Mouse (Mus musculus) midbrain, postnatal 0 days (tissue): Measurements from ENCODE around the gene Bax. TPM values are rescaled to one million over a fixed set of nuclear protein-coding genes. Genes with fewer than 3 reads are reported as not detected.
"Not testable (repeated sequence)": the region's sequence is repeated elsewhere in the genome, so short reads cannot be mapped to it uniquely, and the experiment has no call there.

ENCODE experiments used
- ATAC-seq: fragments of 200-750 bp; cut with Nextera tagmentation; 2 replicates; pipeline ENCODE4 v1.8.0; 2017; ENCODE audit warnings: moderate number of reproducible peaks, mild to moderate bottlenecking, moderate TSS enrichment, moderate library complexity; ENCODE audit not compliant: low FRiP score
- DNase-seq: peaks from one replicate; pipeline ENCODE4 v3.0.0-alpha.2; 2015; ENCODE audit warnings: low spot score
- H3K27ac ChIP-seq: fragments of 300-500 bp; sonication (generic); 2 replicates; pipeline ENCODE4 v1.5.1; 2014; ENCODE audit warnings: low read depth, mild to moderate bottlenecking, low read length, mixed read lengths
- H3K27me3 ChIP-seq: fragments of 300-500 bp; sonication (generic); 2 replicates; pipeline ENCODE4 v1.6.1; 2014; ENCODE audit warnings: low read length, control low read depth, mixed read lengths; ENCODE audit not compliant: insufficient read depth
- H3K36me3 ChIP-seq: fragments of 300-500 bp; sonication (generic); 2 replicates; pipeline ENCODE4 v1.6.1; 2014; ENCODE audit warnings: low read length, control low read depth, mixed read lengths; ENCODE audit not compliant: insufficient read depth
- H3K4me1 ChIP-seq: fragments of 300-500 bp; sonication (generic); 2 replicates; pipeline ENCODE4 v1.6.1; 2014; ENCODE audit warnings: mild to moderate bottlenecking, control low read depth, antibody characterized with exemption, low read length, mixed read lengths; ENCODE audit not compliant: insufficient read depth
- H3K4me2 ChIP-seq: fragments of 300-500 bp; sonication (generic); 2 replicates; pipeline ENCODE4 v1.6.1; 2014; ENCODE audit warnings: low read depth, mild to moderate bottlenecking, low read length, mixed read lengths; ENCODE audit not compliant: poor library complexity, severe bottlenecking
- H3K4me3 ChIP-seq: fragments of 300-500 bp; sonication (generic); 2 replicates; pipeline ENCODE4 v1.5.1; 2014; ENCODE audit warnings: low read depth, mild to moderate bottlenecking, low read length, moderate library complexity
- H3K9ac ChIP-seq: fragments of 300-500 bp; sonication (generic); replicated peaks from 2 replicates; pipeline ENCODE4 v1.6.1; 2014; ENCODE audit warnings: mild to moderate bottlenecking, low read length, moderate library complexity, mixed read lengths; ENCODE audit not compliant: poor library complexity, severe bottlenecking
- H3K9me3 ChIP-seq: fragments of 300-500 bp; sonication (generic); 2 replicates; pipeline ENCODE4 v1.6.1; 2016; ENCODE audit warnings: low read length, control low read depth
- CTCF ChIP-seq: IDR thresholded peaks from 2 replicates; pipeline ENCODE4 v1.5.1; 2016; ENCODE audit warnings: antibody characterized with exemption, mild to moderate bottlenecking
- WGBS: fragments of 180-500 bp; shearing (Covaris S2); extraction: QIAGEN DNeasy Blood & Tissue Kit; methylation state at CpG from one replicate; pipeline ENCODE4 v1.1.7; 2014; 5-methylcytosine and 5-hydroxymethylcytosine counted together
- polyA plus RNA-seq: library from polyadenylated mRNA; unstranded; fragments of >200 nt; fragmentation: Nextera tagmentation; extraction: Ambion mirVana; gene quantifications from 2 replicates; pipeline ENCODE4 v1.2.1, GENCODE M21; 2015
- total RNA-seq: library from RNA; depleted of rRNA; stranded (reverse); fragments of >200 nt; gene quantifications from 2 replicates; pipeline ENCODE4 v1.2.3, GENCODE M21; 2014

Gene Bax
- total and polyA plus RNA-seq, 2 experiments from 2014 or later = 144 to 258 TPM

- Histone ChIP-seq H3K4me3 (no peak within 1 kb of the TSS; the same call in 1 of the 2 replicates), H3K27ac (0 out of 2 replicates have a peak within 1 kb of the TSS, but pooled peaks have one; percentile 90), H3K9ac (no peak within 1 kb of the TSS), H3K9me3 (no peaks in the 10 kb centered on the region), H3K4me2 (no peak within 1 kb of the TSS), H3K27me3 (no peaks in the 10 kb centered on the region), H3K36me3 (no peaks in the 10 kb centered on the region), H3K4me1 (0 out of 2 replicates have a peak, but pooled peaks cover 3% of the 10 kb centered on the region)
- TF ChIP-seq CTCF = no peak
- WGBS = 78% methylated on average over 12 of the region's 12 CpGs
- DNase-seq (no peak), ATAC-seq (no peak)
These were observed 20.2 kb upstream of the Bax start, which contains the start of gene Gm45808 for GRCm38 (mm10) chr7:45486761-45487415. Gene Gm45808 (minus strand): TSS chr7:45486811.

- H3K27ac ChIP-seq = no peak overlapping the region
- DNase-seq (no peak), ATAC-seq (no peak)
- TF ChIP-seq CTCF = no peak
- no peak overlapping the region for H3K4me2 ChIP-seq
- H3K9ac ChIP-seq = no peak overlapping the region
- no peak overlapping the region for H3K4me3 ChIP-seq
- no peaks in the 10 kb centered on the region for H3K36me3 ChIP-seq
- no peaks in the 10 kb centered on the region for H3K9me3 ChIP-seq
- H3K27me3 ChIP-seq = no peaks in the 10 kb centered on the region
- 0 out of 2 replicates have a peak, but pooled peaks cover 3% of the 10 kb centered on the region for H3K4me1 ChIP-seq
- 84% methylated on average over 7 of the region's 7 CpGs for WGBS
These were observed 19.5 kb upstream of the Bax start for GRCm38 (mm10) chr7:45486158-45486557.

DNA sequence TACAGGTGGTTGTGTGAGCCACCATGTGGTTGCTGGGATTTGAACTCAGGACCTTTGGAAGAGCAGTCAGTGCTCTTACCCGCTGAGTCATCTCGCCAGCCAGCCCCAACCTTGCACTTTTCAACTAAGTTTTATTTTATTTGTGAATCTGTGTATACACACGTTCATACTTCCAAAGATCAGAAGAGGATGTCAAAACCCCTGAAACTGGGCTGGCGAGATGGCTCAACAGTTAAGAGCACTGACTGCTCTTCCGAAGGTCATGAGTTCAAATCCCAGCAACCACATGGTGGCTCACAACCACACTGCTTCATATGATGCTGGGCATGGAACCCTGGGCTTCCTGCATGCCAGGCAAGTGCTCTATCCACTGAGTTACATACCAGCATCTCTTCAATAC, 18.3 kb upstream of the Bax start:
- H3K9ac ChIP-seq, H3K4me1 ChIP-seq, H3K27me3 ChIP-seq, H3K4me3 ChIP-seq, H3K4me2 ChIP-seq, DNase-seq, H3K9me3 ChIP-seq, H3K27ac ChIP-seq, ATAC-seq, H3K36me3 ChIP-seq: not testable (repeated sequence)
- 95% methylated on average over 5 of the region's 5 CpGs for WGBS

GRCm38 (mm10) chr7:45482166-45482565, 15.5 kb upstream of the Bax start:
- ATAC-seq = no peak
- no peaks in the 10 kb centered on the region for H3K27me3 ChIP-seq
- DNase-seq = no peak
- H3K4me1 ChIP-seq = no peaks in the 10 kb centered on the region
- no peak overlapping the region for H3K9ac ChIP-seq
- TF ChIP-seq CTCF = no peak
- H3K4me2 ChIP-seq = no peak overlapping the region
- WGBS = 100% methylated on average over 1 of the region's 1 CpGs
- H3K36me3 ChIP-seq = no peaks in the 10 kb centered on the region
- H3K27ac ChIP-seq = no peak overlapping the region
- no peaks in the 10 kb centered on the region for H3K9me3 ChIP-seq
- no peak overlapping the region for H3K4me3 ChIP-seq

- DNase-seq (peak; percentile 73), ATAC-seq (peak; percentile 49; the same call in 1 of the 2 replicates)
- no peaks in the 10 kb centered on the region for H3K36me3 ChIP-seq
- no peak within 1 kb of the TSS for H3K4me2 ChIP-seq
- H3K27ac ChIP-seq = no peak within 1 kb of the TSS
- H3K27me3 ChIP-seq = no peaks in the 10 kb centered on the region
- no peaks in the 10 kb centered on the region for H3K9me3 ChIP-seq
- no peak for TF ChIP-seq CTCF
- H3K9ac ChIP-seq = no peak within 1 kb of the TSS
- no peak within 1 kb of the TSS for H3K4me3 ChIP-seq
- no peaks in the 10 kb centered on the region for H3K4me1 ChIP-seq
- 51% methylated on average over 15 of the region's 15 CpGs for WGBS
These were observed 14.8 kb upstream of the Bax start, which contains the start of gene Tulp2 for GRCm38 (mm10) chr7:45481374-45481927. Gene Tulp2 (plus strand): TSS chr7:45481877.

- H3K4me3 ChIP-seq, ATAC-seq, H3K36me3 ChIP-seq, DNase-seq, H3K9ac ChIP-seq, H3K9me3 ChIP-seq, H3K27me3 ChIP-seq, H3K4me1 ChIP-seq, H3K27ac ChIP-seq, H3K4me2 ChIP-seq: not testable (repeated sequence)
- WGBS = 86% methylated on average over 3 of the region's 4 CpGs
These were observed 13.6 kb upstream of the Bax start for GRCm38 (mm10) chr7:45480310-45480709.
